Mouse (Mus musculus) Patski (cell line): ENCODE measurements around the gene Retreg3. TPM values are rescaled to one million over a fixed set of nuclear protein-coding genes. Genes with fewer than 3 reads are reported as not detected.
"Not testable (repeated sequence)": the region's sequence is repeated elsewhere in the genome, so short reads cannot be mapped to it uniquely, and the experiment has no call there.

ENCODE experiments used
- ATAC-seq: fragments of 100-300 bp; one replicate; pipeline ENCODE4 v1.8.0; 2021
- CTCF ChIA-PET: fragments of 350-600 bp; sonication (Branson Sonifier 250); formaldehyde crosslinking; loops from one replicate; lab custom pipeline; 2022; ENCODE audit warnings: inconsistent platforms; lab: Charles Lee
- POLR2A ChIA-PET: fragments of 350-600 bp; sonication (Branson Sonifier 250); formaldehyde crosslinking; loops from one replicate; lab custom pipeline; 2022; ENCODE audit warnings: antibody characterized with exemption, inconsistent platforms; lab: Charles Lee
- DNase-seq: peaks from one replicate; pipeline ENCODE4 v3.0.0-alpha.2; 2011; ENCODE audit warnings: low read depth, low spot score
- H3K27me3 ChIP-seq: fragments of 371-371 bp; one replicate; pipeline ENCODE4 v1.5.1; 2021
- CTCF ChIP-seq: fragments of 100-300 bp; IDR thresholded peaks from one replicate; pipeline ENCODE4 v1.5.1; 2021
- in situ Hi-C: fragments of 300-500 bp; cut with MboI; formaldehyde crosslinking; loops from 3 replicates; pipeline ENCODE4 v1.11.1; 2018; ENCODE audit warnings: low pct_unique_long_range_greater_than_20kb, mixed read lengths
- polyA plus RNA-seq: library from polyadenylated mRNA; unstranded; gene quantifications from one replicate; pipeline ENCODE4 v1.2.3, GENCODE M21; 2021

The Retreg3 gene
- polyA plus RNA-seq, 1 experiment from 2014 or later, result 72.2 TPM

DNA sequence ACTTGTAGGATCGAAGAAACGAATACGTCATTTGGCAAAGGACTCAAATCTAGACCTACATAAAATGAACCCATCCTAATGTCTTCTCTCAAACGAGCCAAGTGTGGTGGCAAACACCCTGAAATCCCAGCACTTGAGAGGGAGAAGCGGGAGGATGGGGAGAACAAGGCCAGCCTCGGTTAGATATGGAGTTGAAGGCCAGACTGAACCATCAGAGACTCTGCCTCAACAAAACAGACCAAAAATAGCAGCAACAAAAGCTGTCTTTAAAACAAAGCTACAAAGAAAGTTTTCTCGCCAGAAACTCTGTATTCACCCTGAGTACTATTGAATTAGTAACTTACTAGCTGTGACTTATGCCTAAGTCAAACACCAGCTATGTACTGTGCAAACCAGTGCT is 17.3 kb upstream of the Retreg3 start:
- in situ Hi-C loops, result no loop called here
- ATAC-seq (no peak), DNase-seq (no peak)
- H3K27me3 ChIP-seq, result no peaks in the 10 kb centered on the region
- CTCF ChIA-PET, result interaction anchor here (1.0 kb wide), 1 partner anchor 10 kb away, joined by 3 read pairs; no protein-coding TSS in a partner anchor
- POLR2A ChIA-PET, result interaction anchor here (1.4 kb wide), 1 partner anchor 10 kb away, joined by 3 read pairs; no protein-coding TSS in a partner anchor
- TF ChIP-seq CTCF, result no peak

DNA sequence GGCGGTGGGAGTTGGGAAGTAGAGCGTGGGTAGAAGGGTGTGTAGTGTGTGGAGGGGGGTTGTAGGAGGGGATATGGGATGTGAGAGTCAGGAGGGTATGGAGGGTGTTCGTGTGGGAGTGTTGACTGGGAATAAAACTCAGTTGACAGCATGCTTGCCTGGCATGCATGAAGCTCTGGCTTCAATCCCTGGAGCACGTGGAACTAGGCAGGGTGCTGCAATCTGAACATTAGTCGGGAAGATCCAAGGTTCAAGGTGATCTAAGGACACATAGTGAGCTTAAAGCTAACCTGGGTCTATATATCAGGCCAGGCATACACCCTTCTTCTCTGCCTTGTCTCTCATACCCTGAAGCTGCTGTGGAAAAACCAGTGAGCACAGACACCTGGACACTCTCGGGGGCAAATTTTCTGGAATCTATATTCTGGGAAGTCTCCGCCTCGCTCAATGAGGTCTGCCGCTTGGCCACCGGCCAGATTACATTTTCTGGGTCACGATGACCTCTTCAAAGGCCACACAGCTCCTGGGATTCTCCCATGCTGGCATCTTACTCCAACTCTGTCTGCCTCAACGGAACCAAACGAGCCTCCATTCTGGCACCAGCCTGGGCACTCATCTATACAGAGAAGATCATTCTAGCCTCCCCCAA is 14.6 kb upstream of the Retreg3 start:
- CTCF ChIA-PET, result no interaction called here
- ATAC-seq, result no peak
- TF ChIP-seq CTCF, result no peak
- POLR2A ChIA-PET, result interaction anchor here (1.4 kb wide), 1 partner anchor 35 kb away, joined by 4 read pairs; no protein-coding TSS in a partner anchor
- in situ Hi-C loops, result no loop called here
- DNase-seq, result no peak
- no peaks in the 10 kb centered on the region for H3K27me3 ChIP-seq

GRCm38 (mm10) chr11:101133037-101133436 is 13.3 kb upstream of the Retreg3 start:
- in situ Hi-C loops, result no loop called here
- no peak for DNase-seq
- CTCF ChIA-PET, result no interaction called here
- TF ChIP-seq CTCF, result no peak
- H3K27me3 ChIP-seq, result no peaks in the 10 kb centered on the region
- POLR2A ChIA-PET, result no interaction called here
- ATAC-seq, result no peak

DNA sequence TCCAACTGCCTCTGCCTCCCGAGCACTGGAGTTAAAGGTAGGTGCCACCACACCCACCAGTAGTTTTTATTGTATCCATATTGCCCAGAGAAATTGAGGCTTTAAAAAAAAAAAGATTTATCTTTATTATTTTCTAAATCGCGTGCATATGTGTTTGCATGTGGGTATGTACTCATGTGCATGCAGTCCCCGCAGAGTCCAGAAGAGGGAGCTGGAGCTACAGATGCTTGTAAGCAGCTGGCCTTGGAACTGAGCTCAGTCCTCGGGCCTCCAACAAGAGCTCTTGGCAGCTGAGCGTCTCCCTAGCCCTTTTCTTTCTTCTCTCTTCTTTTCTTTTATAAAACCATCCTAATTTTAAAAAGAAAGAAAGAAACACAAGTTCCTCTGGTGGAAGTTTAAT is 12.0 kb upstream of the Retreg3 start:
- CTCF ChIA-PET, result interaction anchor here (0.9 to 1.3 kb wide), 2 partner anchors 21 to 41 kb away, joined by 3 read pairs; no protein-coding TSS in a partner anchor
- no peak for DNase-seq

DNA sequence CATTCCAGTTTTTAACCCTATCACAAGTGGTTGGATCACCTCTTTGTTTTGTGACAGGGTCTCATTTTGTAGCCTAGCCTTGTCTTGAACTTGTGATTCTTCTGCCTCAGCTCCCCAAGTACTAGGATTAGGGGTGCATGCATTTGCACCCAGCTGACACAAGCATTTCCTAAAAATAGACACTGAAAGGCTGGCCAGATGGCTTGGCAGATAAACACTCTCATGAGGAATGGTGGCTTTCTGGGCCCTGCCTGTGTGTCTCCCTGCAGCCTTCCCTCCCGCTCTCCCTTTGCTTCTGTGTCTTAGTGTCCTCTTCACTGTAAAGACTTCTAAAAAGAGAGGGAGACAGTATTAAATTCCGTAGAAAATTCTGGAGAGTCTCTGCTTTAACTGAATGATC is 11.5 kb upstream of the Retreg3 start:
- no peak for ATAC-seq
- no peak for TF ChIP-seq CTCF
- ChIA-PET CTCF (interaction anchor here (1.3 to 1.5 kb wide), 2 partner anchors 8 to 41 kb away, joined by 3 read pairs; no protein-coding TSS in a partner anchor), POLR2A (interaction anchor here (1.9 kb wide), 1 partner anchor 12 kb away, joined by 5 read pairs; the partner anchor contains the start of genes Retreg3 and Tubg1)
- in situ Hi-C loops, result no loop called here
- H3K27me3 ChIP-seq, result no peaks in the 10 kb centered on the region
- DNase-seq, result no peak

More for the DNA sequence above, 12.0 kb upstream of the Retreg3 start:
- in situ Hi-C loops, result no loop called here
- peak; percentile 61 for TF ChIP-seq CTCF
- POLR2A ChIA-PET, result interaction anchor here (1.9 kb wide), 1 partner anchor 12 kb away, joined by 5 read pairs; the partner anchor contains the start of genes Retreg3 and Tubg1
- ATAC-seq, result no peak
- no peaks in the 10 kb centered on the region for H3K27me3 ChIP-seq

DNA sequence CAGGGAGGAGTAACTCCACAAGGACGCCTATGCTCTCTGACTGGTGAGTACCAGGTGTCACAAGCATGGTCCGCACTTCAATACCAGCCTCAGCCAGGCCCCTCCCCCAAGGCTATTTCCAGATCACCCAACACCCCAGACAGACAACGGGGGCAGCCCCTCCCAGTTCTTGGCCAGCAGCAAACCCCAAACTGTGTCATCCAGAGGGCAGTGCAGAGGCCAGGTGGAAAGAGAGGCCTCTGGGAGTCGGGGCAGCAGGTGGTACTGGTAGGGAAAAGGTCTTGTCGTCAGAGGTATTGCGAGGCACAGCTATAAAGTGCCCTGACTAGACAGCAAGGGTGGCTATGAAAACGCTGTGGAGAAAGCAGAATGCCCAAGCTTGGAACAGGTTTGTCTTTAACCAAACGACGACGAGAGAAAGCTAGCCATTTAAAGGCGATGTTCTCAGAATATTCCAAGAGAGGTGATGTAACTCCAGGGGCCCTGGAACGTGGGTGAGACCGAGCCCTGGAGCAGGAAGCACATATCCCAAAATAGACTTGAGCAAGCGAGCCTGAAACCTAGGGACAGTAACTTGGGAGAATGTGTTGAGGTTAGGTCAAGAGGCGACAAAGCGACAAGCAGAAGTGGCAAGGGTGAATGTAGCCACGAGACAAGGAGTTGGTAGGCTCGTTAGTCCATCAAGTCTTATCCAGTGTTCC is 10.5 kb upstream of the Retreg3 start:
- TF ChIP-seq CTCF, result no peak
- DNase-seq (no peak), ATAC-seq (peak; percentile 12)
- no peaks in the 10 kb centered on the region for H3K27me3 ChIP-seq
- CTCF ChIA-PET, result interaction anchor here (1.5 kb wide), 1 partner anchor 8 kb away, joined by 3 read pairs; no protein-coding TSS in a partner anchor
- in situ Hi-C loops, result no loop called here
- POLR2A ChIA-PET, result interaction anchor here (1.0 to 1.9 kb wide), 2 partner anchors 11 to 51 kb away, joined by 3 to 5 read pairs; partner anchors contain the start of genes Retreg3 and Tubg1

- H3K27me3 ChIP-seq, result no peaks in the 10 kb centered on the region
- in situ Hi-C loops, result no loop called here
- CTCF ChIA-PET, result interaction anchor here (1.3 kb wide), 1 partner anchor 48 kb away, joined by 3 read pairs; no protein-coding TSS in a partner anchor
- POLR2A ChIA-PET, result interaction anchor here (0.6 to 1.0 kb wide), 3 partner anchors 9 to 150 kb away, joined by 3 to 5 read pairs (median 3); no protein-coding TSS in a partner anchor
- DNase-seq (no peak), ATAC-seq (peak; percentile 39)
- no peak for TF ChIP-seq CTCF
These were observed 9.4 kb upstream of the Retreg3 start for GRCm38 (mm10) chr11:101128996-101129577.

GRCm38 (mm10) chr11:101127075-101127474 is 7.4 kb upstream of the Retreg3 start:
- no peaks in the 10 kb centered on the region for H3K27me3 ChIP-seq
- CTCF ChIA-PET, result interaction anchor here (0.9 kb wide), 1 partner anchor 49 kb away, joined by 4 read pairs; no protein-coding TSS in a partner anchor
- DNase-seq, result no peak
- TF ChIP-seq CTCF, result no peak
- ATAC-seq, result no peak
- POLR2A ChIA-PET, result interaction anchor here (0.8 kb wide), 1 partner anchor 31 kb away, joined by 4 read pairs; no protein-coding TSS in a partner anchor
- in situ Hi-C loops, result no loop called here

- DNase-seq, CTCF ChIA-PET, ATAC-seq, H3K27me3 ChIP-seq, POLR2A ChIA-PET, in situ Hi-C loops: not testable (repeated sequence)
These were observed 5.3 kb upstream of the Retreg3 start for GRCm38 (mm10) chr11:101125008-101125407.

DNA sequence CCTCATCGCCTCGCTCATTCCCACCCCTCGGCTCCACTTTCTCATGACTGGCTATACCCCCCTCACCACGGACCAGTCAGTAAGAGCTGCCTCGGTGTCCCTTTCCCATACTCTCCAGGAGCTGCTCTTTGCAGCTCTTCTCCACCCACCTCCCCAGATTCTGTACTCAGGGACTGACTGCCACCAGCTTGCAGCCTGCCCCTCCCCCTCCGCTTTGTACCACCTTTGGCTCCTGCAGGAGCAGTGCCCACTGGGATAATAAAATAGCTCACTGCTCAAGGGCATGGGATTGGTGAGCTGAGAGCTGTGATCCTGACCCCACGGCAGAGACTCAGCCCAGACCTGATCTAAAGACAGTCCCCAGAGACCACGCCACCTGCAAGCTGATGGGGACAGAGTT is 4.8 kb upstream of the Retreg3 start:
- CTCF ChIA-PET, ATAC-seq, H3K27me3 ChIP-seq, POLR2A ChIA-PET, DNase-seq, in situ Hi-C loops: not testable (repeated sequence)
